Mouse (Mus musculus): Measurements from ENCODE around the gene Wnt3. TPM values are rescaled to one million over a fixed set of nuclear protein-coding genes. Genes with fewer than 3 reads are reported as not detected.
"Not testable (repeated sequence)": the region's sequence is repeated elsewhere in the genome, so short reads cannot be mapped to it uniquely, and the experiment has no call there.

Wnt3 gene
- polyA plus RNA-seq, 1 experiment from 2014 or later = 2.9 TPM

DNA sequence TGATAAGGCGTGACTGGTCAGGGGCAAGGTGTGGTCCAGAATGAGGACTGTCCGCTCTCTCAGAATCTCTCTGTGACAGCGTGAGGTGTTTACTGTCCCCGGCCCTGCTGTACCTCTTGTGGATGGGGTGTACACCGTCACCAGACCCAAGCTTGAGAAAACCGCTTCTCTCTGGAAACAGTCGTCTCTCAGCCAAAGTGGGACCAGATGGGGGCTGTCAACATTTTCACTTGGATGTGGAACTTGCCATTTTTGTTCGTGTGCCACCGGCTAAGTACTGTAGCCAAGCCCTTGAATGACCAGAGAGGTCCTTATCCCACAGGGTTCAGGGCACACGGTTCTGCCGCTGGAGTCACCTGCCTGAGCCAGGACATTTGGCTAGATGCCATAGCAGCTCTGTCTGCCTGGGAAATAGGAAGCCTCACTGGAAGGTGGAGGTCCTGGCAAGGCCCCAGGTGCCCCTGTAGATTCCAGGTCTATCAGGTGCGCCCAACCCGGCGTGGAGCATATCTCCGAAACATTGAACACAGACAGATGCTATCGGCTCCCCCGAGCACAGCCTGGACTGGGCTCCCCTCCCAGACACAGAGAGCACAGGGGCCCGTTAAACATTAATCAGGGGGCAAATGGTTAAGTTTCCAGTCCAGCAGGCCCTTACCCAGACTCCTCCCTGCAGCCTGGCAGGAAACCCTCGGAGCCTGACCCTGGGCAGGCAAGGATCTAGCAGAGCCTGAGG is 38.7 kb upstream of the Wnt3 start:
- Histone ChIP-seq H3K4me2 (ENCODE audit: low read length) (no peak overlapping the region), H3K36me3 (ENCODE audit: control insufficient read depth, insufficient read depth) (no peaks in the 10 kb centered on the region), H3K27ac (ENCODE audit: low read length) (no peak overlapping the region), H3K9ac (replicated peaks; ENCODE audit: low read depth, low read length) (no peak overlapping the region), H3K27me3 (replicated peaks; ENCODE audit: control insufficient read depth, insufficient read depth, low read length) (no peaks in the 10 kb centered on the region), H3K4me1 (replicated peaks; ENCODE audit: control insufficient read depth, insufficient read depth, low read length) (peaks cover 6% of the 10 kb centered on the region; the same call in 1 of the 2 replicates), H3K4me3 (replicated peaks; ENCODE audit: low read length) (no peak overlapping the region), H3K9me3 (ENCODE audit: control insufficient read depth, low read length) (no peaks in the 10 kb centered on the region)
- no peak for ATAC-seq
- 70% methylated on average over 19 of the region's 19 CpGs for WGBS

- H3K27ac ChIP-seq (ENCODE audit: low read length) = no peak within 1 kb of the TSS
- WGBS = under 1% methylated on average over 50 of the region's 68 CpGs
- H3K36me3 ChIP-seq (ENCODE audit: control insufficient read depth, insufficient read depth) = no peaks in the 10 kb centered on the region
- H3K27me3 ChIP-seq (replicated peaks; ENCODE audit: control insufficient read depth, insufficient read depth, low read length) = peaks cover 67% of the 10 kb centered on the region
- peak within 1 kb of the TSS; percentile 45 for H3K4me3 ChIP-seq (replicated peaks; ENCODE audit: low read length)
- H3K9ac ChIP-seq (replicated peaks; ENCODE audit: low read depth, low read length) = peak within 1 kb of the TSS; percentile 7
- ATAC-seq = 0 out of 2 replicates have a peak, but pooled peaks have one; percentile 18
- H3K4me2 ChIP-seq (ENCODE audit: low read length) = peak within 1 kb of the TSS; percentile 62
- H3K9me3 ChIP-seq (ENCODE audit: control insufficient read depth, low read length) = no peaks in the 10 kb centered on the region
- peaks cover 11% of the 10 kb centered on the region for H3K4me1 ChIP-seq (replicated peaks; ENCODE audit: control insufficient read depth, insufficient read depth, low read length)
Measured at GRCm38 (mm10) chr11:103749306-103750089, 24.5 kb upstream of the Wnt3 start, which contains the start of gene Wnt9b. TSS of gene Wnt9b (minus strand) at chr11:103749821.

DNA sequence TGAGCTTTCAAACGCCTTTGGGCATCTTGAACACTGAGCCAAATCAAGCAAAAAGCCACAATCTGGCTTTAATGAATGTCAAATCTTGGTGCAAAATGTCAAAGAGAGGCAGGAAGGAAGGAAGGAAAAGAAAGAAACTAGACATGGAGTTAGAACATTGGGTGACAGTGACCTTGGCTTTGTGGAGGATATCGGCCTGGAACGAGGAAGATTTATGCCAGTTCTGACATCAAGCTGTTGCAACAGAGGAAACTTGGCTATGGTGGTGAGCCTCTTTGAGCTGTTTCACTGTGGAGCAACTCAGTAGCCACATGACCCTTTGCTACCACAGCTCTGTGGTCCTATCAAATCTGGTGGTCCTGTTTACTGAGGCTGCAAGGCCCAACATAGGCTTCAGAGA is 23.3 kb upstream of the Wnt3 start:
- Histone ChIP-seq H3K27me3 (replicated peaks; ENCODE audit: control insufficient read depth, insufficient read depth, low read length) (peaks cover 67% of the 10 kb centered on the region), H3K36me3 (ENCODE audit: control insufficient read depth, insufficient read depth) (no peaks in the 10 kb centered on the region), H3K4me2 (ENCODE audit: low read length) (no peak overlapping the region), H3K9ac (replicated peaks; ENCODE audit: low read depth, low read length) (no peak overlapping the region), H3K9me3 (ENCODE audit: control insufficient read depth, low read length) (no peaks in the 10 kb centered on the region), H3K4me3 (replicated peaks; ENCODE audit: low read length) (no peak overlapping the region), H3K4me1 (replicated peaks; ENCODE audit: control insufficient read depth, insufficient read depth, low read length) (peaks cover 11% of the 10 kb centered on the region), H3K27ac (ENCODE audit: low read length) (no peak overlapping the region)
- WGBS = 54% methylated on average over 3 of the region's 3 CpGs
- ATAC-seq = no peak

- Histone ChIP-seq H3K9me3 (ENCODE audit: control insufficient read depth, low read length) (no peaks in the 10 kb centered on the region), H3K4me3 (replicated peaks; ENCODE audit: low read length) (no peak overlapping the region), H3K4me1 (replicated peaks; ENCODE audit: control insufficient read depth, insufficient read depth, low read length) (no peaks in the 10 kb centered on the region), H3K9ac (replicated peaks; ENCODE audit: low read depth, low read length) (no peak overlapping the region), H3K36me3 (ENCODE audit: control insufficient read depth, insufficient read depth) (no peaks in the 10 kb centered on the region), H3K4me2 (ENCODE audit: low read length) (no peak overlapping the region), H3K27ac (ENCODE audit: low read length) (no peak overlapping the region), H3K27me3 (replicated peaks; ENCODE audit: control insufficient read depth, insufficient read depth, low read length) (peaks cover 10% of the 10 kb centered on the region)
- 48% methylated on average over 11 of the region's 11 CpGs for WGBS
- no peak for ATAC-seq
Measured at GRCm38 (mm10) chr11:103758054-103758453, 15.9 kb upstream of the Wnt3 start.

DNA sequence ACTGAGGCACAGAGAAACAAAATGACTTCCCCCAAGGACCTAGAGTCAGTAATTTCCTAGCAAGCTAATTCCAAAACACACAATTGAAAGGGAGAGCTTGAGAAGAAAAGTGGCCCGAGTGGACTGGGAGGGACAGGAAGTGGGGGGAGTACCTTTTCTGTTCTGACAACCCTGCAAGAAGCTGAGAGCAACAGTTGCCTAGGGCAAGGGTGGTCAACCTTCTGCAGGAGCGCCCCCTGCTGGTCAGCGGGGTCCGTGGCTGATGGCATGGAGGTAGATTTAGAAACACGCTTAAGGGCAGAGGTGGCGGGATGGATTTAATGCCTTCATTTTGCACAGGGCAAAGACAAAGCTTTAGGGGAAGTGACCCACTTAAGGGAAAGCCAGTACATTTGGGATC is 15.2 kb upstream of the Wnt3 start:
- Histone ChIP-seq H3K36me3 (ENCODE audit: control insufficient read depth, insufficient read depth) (no peaks in the 10 kb centered on the region), H3K4me2 (ENCODE audit: low read length) (no peak overlapping the region), H3K27ac (ENCODE audit: low read length) (no peak overlapping the region), H3K27me3 (replicated peaks; ENCODE audit: control insufficient read depth, insufficient read depth, low read length) (peaks cover 4% of the 10 kb centered on the region), H3K4me3 (replicated peaks; ENCODE audit: low read length) (no peak overlapping the region), H3K4me1 (replicated peaks; ENCODE audit: control insufficient read depth, insufficient read depth, low read length) (no peaks in the 10 kb centered on the region), H3K9me3 (ENCODE audit: control insufficient read depth, low read length) (no peaks in the 10 kb centered on the region), H3K9ac (replicated peaks; ENCODE audit: low read depth, low read length) (no peak overlapping the region)
- 11% methylated on average over 6 of the region's 6 CpGs for WGBS
- ATAC-seq = no peak

GRCm38 (mm10) chr11:103760101-103760500 is 13.8 kb upstream of the Wnt3 start:
- Histone ChIP-seq H3K36me3 (ENCODE audit: control insufficient read depth, insufficient read depth) (no peaks in the 10 kb centered on the region), H3K4me2 (ENCODE audit: low read length) (no peak overlapping the region), H3K27ac (ENCODE audit: low read length) (no peak overlapping the region), H3K4me1 (replicated peaks; ENCODE audit: control insufficient read depth, insufficient read depth, low read length) (peaks cover under 1% of the 10 kb centered on the region), H3K27me3 (replicated peaks; ENCODE audit: control insufficient read depth, insufficient read depth, low read length) (no peaks in the 10 kb centered on the region; the same call in 1 of the 2 replicates), H3K9ac (replicated peaks; ENCODE audit: low read depth, low read length) (no peak overlapping the region), H3K4me3 (replicated peaks; ENCODE audit: low read length) (no peak overlapping the region), H3K9me3 (ENCODE audit: control insufficient read depth, low read length) (no peaks in the 10 kb centered on the region)
- 59% methylated on average over 7 of the region's 7 CpGs for WGBS
- no peak for ATAC-seq

DNA sequence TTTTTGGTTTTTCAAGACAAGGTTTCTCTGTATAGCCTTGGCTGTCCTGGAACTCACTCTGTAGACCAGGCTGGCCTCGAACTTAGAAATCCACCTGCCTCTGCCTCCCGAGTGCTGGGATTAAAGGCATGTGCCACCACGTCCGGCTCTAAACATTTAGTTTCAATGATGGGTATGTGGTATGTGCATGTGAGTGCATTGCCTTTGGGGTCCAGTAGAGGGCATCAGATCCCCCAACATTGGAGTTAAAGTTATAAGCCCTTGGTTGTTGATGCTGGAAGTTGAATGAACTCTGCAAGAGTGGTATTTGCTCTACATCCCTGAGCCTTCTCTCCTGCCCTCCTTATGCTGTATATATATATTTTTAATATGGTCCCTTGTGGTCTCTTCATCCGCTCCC is 13.1 kb upstream of the Wnt3 start:
- H3K4me3 ChIP-seq (replicated peaks; ENCODE audit: low read length); H3K27me3 ChIP-seq (replicated peaks; ENCODE audit: control insufficient read depth, insufficient read depth, low read length); H3K4me2 ChIP-seq (ENCODE audit: low read length); ATAC-seq; H3K27ac ChIP-seq (ENCODE audit: low read length); H3K9ac ChIP-seq (replicated peaks; ENCODE audit: low read depth, low read length); H3K4me1 ChIP-seq (replicated peaks; ENCODE audit: control insufficient read depth, insufficient read depth, low read length); H3K9me3 ChIP-seq (ENCODE audit: control insufficient read depth, low read length); H3K36me3 ChIP-seq (ENCODE audit: control insufficient read depth, insufficient read depth): not testable (repeated sequence)
- 92% methylated on average over 5 of the region's 5 CpGs for WGBS

DNA sequence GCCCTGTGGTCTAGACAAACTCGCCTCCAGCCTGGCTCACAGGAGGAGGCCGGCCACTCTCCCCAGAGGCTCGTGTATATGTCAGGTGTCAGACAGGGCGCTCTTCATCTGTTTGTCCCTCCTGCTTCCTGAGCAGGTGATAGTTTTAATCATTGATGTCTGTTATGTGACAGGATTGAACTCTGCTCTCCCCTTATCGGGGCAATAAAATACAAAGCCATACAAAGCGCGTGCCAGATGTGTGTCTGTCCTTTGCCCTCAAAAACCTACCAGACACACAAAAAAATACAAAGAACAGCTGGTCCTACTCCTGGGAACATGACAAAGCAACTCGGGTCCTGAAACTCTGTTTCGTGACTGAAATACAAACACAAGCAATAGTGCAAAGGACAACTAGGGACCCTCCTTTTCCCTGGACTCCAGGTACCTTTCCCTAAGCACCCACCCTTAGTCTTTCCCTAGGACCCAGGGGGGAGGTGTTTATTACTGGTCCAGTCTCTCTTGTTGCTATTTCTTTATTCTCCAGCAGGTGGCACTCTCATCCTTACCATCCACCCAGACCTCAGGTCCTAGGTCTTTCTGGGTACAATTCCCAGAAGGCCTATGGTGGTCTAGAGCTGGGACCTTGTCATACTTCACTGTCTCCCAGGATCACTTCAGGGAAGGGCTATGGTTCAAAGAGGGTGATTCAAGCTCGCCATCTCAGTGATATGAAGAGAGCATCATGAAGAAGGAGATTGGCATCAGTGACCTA is 10.4 kb upstream of the Wnt3 start:
- no peak overlapping the region for H3K4me2 ChIP-seq (ENCODE audit: low read length)
- no peaks in the 10 kb centered on the region for H3K36me3 ChIP-seq (ENCODE audit: control insufficient read depth, insufficient read depth)
- 38% methylated on average over 10 of the region's 10 CpGs for WGBS
- H3K4me3 ChIP-seq (replicated peaks; ENCODE audit: low read length) = no peak overlapping the region
- no peak overlapping the region for H3K27ac ChIP-seq (ENCODE audit: low read length)
- no peak overlapping the region for H3K9ac ChIP-seq (replicated peaks; ENCODE audit: low read depth, low read length)
- H3K27me3 ChIP-seq (replicated peaks; ENCODE audit: control insufficient read depth, insufficient read depth, low read length) = peaks cover 16% of the 10 kb centered on the region
- peak; percentile 36; the same call in 1 of the 2 replicates for ATAC-seq
- H3K4me1 ChIP-seq (replicated peaks; ENCODE audit: control insufficient read depth, insufficient read depth, low read length) = peaks cover 4% of the 10 kb centered on the region
- no peaks in the 10 kb centered on the region for H3K9me3 ChIP-seq (ENCODE audit: control insufficient read depth, low read length)

- no peak for ATAC-seq
- Histone ChIP-seq H3K4me3 (replicated peaks; ENCODE audit: low read length) (no peak overlapping the region), H3K4me2 (ENCODE audit: low read length) (no peak overlapping the region), H3K27me3 (replicated peaks; ENCODE audit: control insufficient read depth, insufficient read depth, low read length) (peaks cover 23% of the 10 kb centered on the region), H3K9ac (replicated peaks; ENCODE audit: low read depth, low read length) (no peak overlapping the region), H3K9me3 (ENCODE audit: control insufficient read depth, low read length) (no peaks in the 10 kb centered on the region), H3K36me3 (ENCODE audit: control insufficient read depth, insufficient read depth) (no peaks in the 10 kb centered on the region), H3K4me1 (replicated peaks; ENCODE audit: control insufficient read depth, insufficient read depth, low read length) (peaks cover 4% of the 10 kb centered on the region), H3K27ac (ENCODE audit: low read length) (no peak overlapping the region)
- WGBS = 37% methylated on average over 6 of the region's 6 CpGs
Measured at GRCm38 (mm10) chr11:103764601-103765000, 9.3 kb upstream of the Wnt3 start.
